Mouse (Mus musculus) MEL (cell line): Measurements from ENCODE around the gene Sox30. TPM values are rescaled to one million over a fixed set of nuclear protein-coding genes. Genes with fewer than 3 reads are reported as not detected.

Experiments
- DNase-seq: peaks from one replicate; pipeline ENCODE4 v3.0.0; 2011; ENCODE audit warnings: low read depth, low spot score
- H3K27ac ChIP-seq: 2 replicates; pipeline ENCODE4 v1.5.1; 2012; ENCODE audit warnings: low read depth, mild to moderate bottlenecking, control low read depth, low read length, moderate library complexity; ENCODE audit not compliant: control insufficient read depth
- H3K27me3 ChIP-seq, 2 experiments: fragments of 150-350 bp in 1 of 2; sonication (generic) in 1 of 2; 2 replicates each; pipeline ENCODE4 v1.6.1; 2012; ENCODE audit warnings: low read length in 2 of 2, mild to moderate bottlenecking in 2 of 2, improper control_type of control experiment in 1 of 2, moderate library complexity in 1 of 2; ENCODE audit not compliant: insufficient read depth in 2 of 2, control insufficient read depth in 1 of 2
- H3K36me3 ChIP-seq, 2 experiments: 2 replicates each; pipeline ENCODE4 v1.6.1; 2012 to 2014; ENCODE audit warnings: low read length in 2 of 2, improper control_type of control experiment in 1 of 2, inconsistent platforms in 1 of 2, mild to moderate bottlenecking in 1 of 2; ENCODE audit not compliant: insufficient read depth in 2 of 2, control insufficient read depth in 1 of 2
- H3K4me1 ChIP-seq, 2 experiments: fragments of 150-350 bp in 1 of 2; sonication (generic) in 1 of 2; 2 replicates each; pipeline ENCODE4 v1.6.1; 2012; ENCODE audit warnings: low read length in 2 of 2, improper control_type of control experiment in 1 of 2, mild to moderate bottlenecking in 1 of 2; ENCODE audit not compliant: insufficient read depth in 2 of 2, control insufficient read depth in 1 of 2
- H3K4me3 ChIP-seq, 2 experiments: fragments of 150-350 bp in 1 of 2; sonication (generic) in 1 of 2; 2 replicates each; pipeline ENCODE4 v1.5.1; 2012; ENCODE audit warnings: low read depth in 2 of 2, low read length in 2 of 2, mild to moderate bottlenecking in 2 of 2, moderate library complexity in 2 of 2, control low read depth in 1 of 2, improper control_type of control experiment in 1 of 2; ENCODE audit not compliant: control insufficient read depth in 1 of 2, insufficient read depth in 1 of 2
- H3K79me2 ChIP-seq: 2 replicates; pipeline ENCODE4 v1.6.1; 2012; ENCODE audit warnings: mild to moderate bottlenecking, low read length, moderate library complexity; ENCODE audit not compliant: control insufficient read depth, poor library complexity, insufficient read depth
- H3K9ac ChIP-seq: 2 replicates; pipeline ENCODE4 v1.6.1; 2012; ENCODE audit warnings: low read depth, mild to moderate bottlenecking, control low read depth, low read length, moderate library complexity; ENCODE audit not compliant: control insufficient read depth, poor library complexity, severe bottlenecking
- H3K9me3 ChIP-seq: fragments of 150-350 bp; sonication (generic); replicated peaks from 2 replicates; pipeline ENCODE4 v1.6.1; 2012; ENCODE audit warnings: mild to moderate bottlenecking, low read length, improper control_type of control experiment, moderate library complexity; ENCODE audit not compliant: insufficient read depth
- BHLHE40 ChIP-seq: IDR thresholded peaks from 2 replicates; pipeline ENCODE4 v1.6.1; 2012; ENCODE audit warnings: low read depth, mild to moderate bottlenecking, inconsistent platforms, low read length, improper control_type of control experiment, borderline replicate concordance
- CHD1 ChIP-seq: IDR thresholded peaks from 2 replicates; pipeline ENCODE4 v1.6.1; 2012; ENCODE audit warnings: low read depth, mild to moderate bottlenecking, inconsistent platforms, low read length, improper control_type of control experiment
- CTCF ChIP-seq, 3 experiments: IDR thresholded peaks in 2 of 3; conservative IDR thresholded peaks in 1 of 3; 2 replicates each; pipeline ENCODE4 v1.5.1; 2011 to 2012; ENCODE audit warnings: low read length in 3 of 3, low read depth in 2 of 3, mild to moderate bottlenecking in 2 of 3, improper control_type of control experiment in 1 of 3, inconsistent platforms in 1 of 3, mixed read lengths in 1 of 3, moderate library complexity in 1 of 3; ENCODE audit not compliant: control insufficient read depth in 1 of 3, insufficient read depth in 1 of 3, poor library complexity in 1 of 3, severe bottlenecking in 1 of 3
- ETS1 ChIP-seq: IDR thresholded peaks from 2 replicates; pipeline ENCODE4 v1.6.1; 2012; ENCODE audit warnings: low read depth, mild to moderate bottlenecking, inconsistent platforms, low read length, improper control_type of control experiment, moderate library complexity
- JUND ChIP-seq: IDR thresholded peaks from 2 replicates; pipeline ENCODE4 v1.6.1; 2011; ENCODE audit warnings: low read depth, mild to moderate bottlenecking, improper control_type of control experiment, low read length
- MAX ChIP-seq: IDR thresholded peaks from 2 replicates; pipeline ENCODE4 v1.6.1; 2011; ENCODE audit warnings: low read length, improper control_type of control experiment
- MAZ ChIP-seq: IDR thresholded peaks from 2 replicates; pipeline ENCODE4 v1.6.1; 2012; ENCODE audit warnings: low read depth, mild to moderate bottlenecking, inconsistent platforms, low read length, improper control_type of control experiment
- MXI1 ChIP-seq: IDR thresholded peaks from 2 replicates; pipeline ENCODE4 v1.6.1; 2011; ENCODE audit warnings: mild to moderate bottlenecking, low read depth, low read length, improper control_type of control experiment
- NRF1 ChIP-seq: IDR thresholded peaks from 2 replicates; pipeline ENCODE4 v1.6.1; 2014; ENCODE audit warnings: low read depth, mild to moderate bottlenecking, inconsistent platforms, low read length, improper control_type of control experiment, moderate library complexity; ENCODE audit not compliant: poor library complexity, insufficient read depth, severe bottlenecking
- POLR2A ChIP-seq, 2 experiments: IDR thresholded peaks; 2 replicates each; pipeline ENCODE4 v1.6.1; 2011 to 2012; ENCODE audit warnings: low read length in 2 of 2, mild to moderate bottlenecking in 2 of 2, control low read depth in 1 of 2, improper control_type of control experiment in 1 of 2, low read depth in 1 of 2, moderate library complexity in 1 of 2; ENCODE audit not compliant: control insufficient read depth in 1 of 2, insufficient read depth in 1 of 2, poor library complexity in 1 of 2
- POLR2AphosphoS2 ChIP-seq: IDR thresholded peaks from 2 replicates; pipeline ENCODE4 v1.6.1; 2011; ENCODE audit warnings: low read length, improper control_type of control experiment
- RAD21 ChIP-seq: IDR thresholded peaks from 2 replicates; pipeline ENCODE4 v1.6.1; 2011; ENCODE audit warnings: mild to moderate bottlenecking, low read depth, low read length, improper control_type of control experiment
- RCOR1 ChIP-seq: IDR thresholded peaks from 2 replicates; pipeline ENCODE4 v1.6.1; 2012; ENCODE audit warnings: low read depth, mild to moderate bottlenecking, inconsistent platforms, low read length, improper control_type of control experiment
- SMC3 ChIP-seq: IDR thresholded peaks from 2 replicates; pipeline ENCODE4 v1.6.1; 2011; ENCODE audit warnings: low read depth, low read length, improper control_type of control experiment
- TAL1 ChIP-seq: IDR thresholded peaks from 2 replicates; pipeline ENCODE4 v1.6.1; 2012; ENCODE audit warnings: mild to moderate bottlenecking, inconsistent platforms, low read length, moderate library complexity, mixed read lengths
- TBP ChIP-seq: IDR thresholded peaks from 2 replicates; pipeline ENCODE4 v1.8.0; 2011; ENCODE audit warnings: low read depth, low read length, improper control_type of control experiment
- TCF12 ChIP-seq: IDR thresholded peaks from 2 replicates; pipeline ENCODE4 v1.6.1; 2014; ENCODE audit warnings: low read depth, mild to moderate bottlenecking, inconsistent platforms, low read length, improper control_type of control experiment, moderate library complexity
- UBTF ChIP-seq: IDR thresholded peaks from 2 replicates; pipeline ENCODE4 v1.6.1; 2012; ENCODE audit warnings: low read depth, mild to moderate bottlenecking, inconsistent platforms, low read length, improper control_type of control experiment, moderate library complexity, borderline replicate concordance; ENCODE audit not compliant: insufficient read depth
- ZC3H11A ChIP-seq: IDR thresholded peaks from 2 replicates; pipeline ENCODE4 v1.6.1; 2012; ENCODE audit warnings: low read depth, mild to moderate bottlenecking, inconsistent platforms, low read length, improper control_type of control experiment
- ZKSCAN1 ChIP-seq: IDR thresholded peaks from 2 replicates; pipeline ENCODE4 v1.6.1; 2012; ENCODE audit warnings: low read depth, mild to moderate bottlenecking, inconsistent platforms, low read length, improper control_type of control experiment, moderate library complexity
- ZNF384 ChIP-seq: IDR thresholded peaks from 2 replicates; pipeline ENCODE4 v1.6.1; 2012; ENCODE audit warnings: low read depth, mild to moderate bottlenecking, inconsistent platforms, low read length, improper control_type of control experiment
- polyA plus RNA-seq, 2 experiments: library from polyadenylated mRNA; stranded (reverse) in 1 of 2; unstranded in 1 of 2; fragments of >175 nt in 1 of 2; fragments of >200 nt in 1 of 2; gene quantifications; 2 replicates each; pipeline versions ENCODE4 v1.2.1 to v1.2.4; 2012; ENCODE audit warnings: low replicate concordance in 2 of 2, low read depth in 1 of 2; ENCODE audit not compliant: insufficient read length in 2 of 2, insufficient read depth in 1 of 2, missing spikeins in 1 of 2
- total RNA-seq: library from RNA; depleted of rRNA; stranded (reverse); fragments of 300-350 nt; gene quantifications from 2 replicates; pipeline ENCODE4 v1.2.3, GENCODE M21; 2012

Sox30 gene
- total and polyA plus RNA-seq, 3 experiments = not detected

DNA sequence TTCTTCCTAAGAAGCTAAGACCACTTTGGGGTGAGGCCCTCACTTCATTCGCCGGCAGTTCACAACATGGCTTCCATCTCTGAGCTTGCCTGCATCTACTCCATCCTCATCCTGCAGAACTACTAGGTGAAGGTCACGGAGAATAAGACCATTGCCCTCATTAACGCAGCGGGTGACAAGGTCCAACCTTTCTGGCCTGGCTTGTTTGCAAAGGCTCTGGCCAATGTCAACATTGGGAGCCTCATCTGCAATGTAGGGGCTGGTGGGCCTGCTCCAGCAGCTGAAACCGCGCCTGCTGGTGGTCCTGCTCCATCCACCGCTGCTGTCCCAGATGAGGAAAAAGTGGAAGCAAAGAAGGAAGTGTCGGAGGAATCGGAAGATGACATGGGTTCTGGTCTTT is 56.3 kb downstream of the Sox30 start:
- peaks cover 0 to 2% of the 10 kb centered on the region in 2 experiments; a peak in 1 of 4 replicates for H3K27me3 ChIP-seq
- DNase-seq = no peak

DNA sequence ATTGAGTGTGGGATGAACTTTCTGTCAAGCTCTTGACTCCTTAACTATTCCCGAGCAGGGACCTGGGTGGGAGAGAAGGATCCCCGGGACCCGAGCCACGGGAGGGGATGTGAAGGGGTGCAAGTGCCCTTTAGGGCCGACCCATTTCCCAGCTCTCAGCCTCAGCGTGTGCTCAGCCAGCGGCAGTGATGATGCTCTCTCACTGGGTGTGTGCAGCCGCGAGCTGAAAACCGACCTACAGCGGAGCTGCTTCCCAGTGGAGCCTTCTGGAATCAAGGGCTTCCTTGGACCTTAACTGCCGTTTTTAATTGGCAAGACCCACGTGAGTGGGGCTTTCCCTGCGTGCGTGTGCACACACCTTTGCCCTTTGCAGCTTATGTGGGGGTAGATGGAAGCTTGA is 58.8 kb downstream of the Sox30 start:
- Histone ChIP-seq H3K79me2 (no peaks in the 10 kb centered on the region), H3K27ac (no peak overlapping the region), H3K4me1 (no peaks in the 10 kb centered on the region), H3K4me3 (no peak overlapping the region), H3K27me3 (peaks cover 0 to 2% of the 10 kb centered on the region in 2 experiments; a peak in 1 of 4 replicates), H3K9ac (no peak overlapping the region), H3K36me3 (no peaks in the 10 kb centered on the region), H3K9me3 (no peaks in the 10 kb centered on the region)
- TF ChIP-seq ZKSCAN1 = no peak
- no peak for TF ChIP-seq MAX
- no peak for TF ChIP-seq TBP
- no peak for TF ChIP-seq TCF12
- TF ChIP-seq MXI1 = no peak
- no peak for TF ChIP-seq NRF1
- no peak for TF ChIP-seq BHLHE40
- no peak for TF ChIP-seq RAD21
- no peak for TF ChIP-seq POLR2AphosphoS2
- TF ChIP-seq TAL1 = no peak
- no peak for TF ChIP-seq CTCF (IDR thresholded peaks at IDR 0.05 in 2 of 3, conservative IDR thresholded peaks at IDR 0.05 in 1 of 3; ENCODE audit: control insufficient read depth in 1 of 3, insufficient read depth in 1 of 3, low read depth in 2 of 3, low read length in 3 of 3, poor library complexity in 1 of 3, severe bottlenecking in 1 of 3)
- DNase-seq = no peak

More for the DNA sequence above, 56.3 kb downstream of the Sox30 start:
- Histone ChIP-seq H3K4me3 (no peak overlapping the region), H3K9ac (no peak overlapping the region), H3K79me2 (no peaks in the 10 kb centered on the region), H3K4me1 (no peaks in the 10 kb centered on the region), H3K9me3 (no peaks in the 10 kb centered on the region), H3K36me3 (no peaks in the 10 kb centered on the region), H3K27ac (no peak overlapping the region)
- TF ChIP-seq ETS1 (no peak), NRF1 (no peak), CHD1 (no peak)

GRCm38 (mm10) chr11:46039335-46039734 is 59.2 kb downstream of the Sox30 start:
- Histone ChIP-seq H3K79me2 (no peaks in the 10 kb centered on the region), H3K9me3 (no peaks in the 10 kb centered on the region), H3K27me3 (no peaks in the 10 kb centered on the region), H3K4me3 (no peak overlapping the region), H3K9ac (no peak overlapping the region), H3K36me3 (no peaks in the 10 kb centered on the region), H3K27ac (no peak overlapping the region), H3K4me1 (no peaks in the 10 kb centered on the region)
- TF ChIP-seq ZNF384 (no peak), TAL1 (no peak), ZC3H11A (no peak), ETS1 (no peak), POLR2AphosphoS2 (no peak), BHLHE40 (no peak), NRF1 (no peak), MAX (no peak), POLR2A (IDR thresholded peaks at IDR 0.05; ENCODE audit: control insufficient read depth in 1 of 2, insufficient read depth in 1 of 2, low read depth in 1 of 2, low read length in 2 of 2, poor library complexity in 1 of 2) (no peak), MAZ (no peak), RCOR1 (no peak), JUND (no peak), UBTF (no peak), SMC3 (no peak)
- DNase-seq = no peak
